Mouse (Mus musculus): ENCODE measurements at regions not wholly inside any gene's neighbourhood (a gene's known extent, or its start where the extent isn't known, plus 50 kb on each side); places are given as distances from the start of the nearest gene placed in this dataset.

DNA sequence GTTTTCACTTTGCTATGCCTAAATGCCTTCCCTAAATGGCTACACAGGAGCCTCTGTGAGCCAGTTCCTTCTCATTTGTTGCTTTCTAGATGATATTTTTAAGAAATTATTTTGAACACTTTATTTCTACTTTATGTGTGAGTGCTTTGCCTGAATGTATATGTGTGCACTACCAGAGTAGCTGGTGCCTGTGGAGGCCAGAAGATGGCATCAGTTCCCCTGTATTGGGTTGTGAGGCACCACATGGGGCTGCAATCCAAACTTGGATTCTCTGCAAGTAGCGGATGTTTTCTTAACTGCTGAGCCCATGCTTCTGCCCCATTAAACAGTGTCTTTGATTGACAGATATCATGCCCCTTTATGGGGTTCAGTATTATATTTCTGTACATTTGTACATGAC lies 103.7 kb downstream of the Lyplal1 start:
- Histone ChIP-seq H3K4me3 (no peak overlapping the region), H3K27ac (replicated peaks) (no peak overlapping the region), H3K9me3 (replicated peaks) (no peaks in the 10 kb centered on the region), H3K4me1 (no peaks in the 10 kb centered on the region), H3K27me3 (ENCODE audit: low read depth, poor library complexity, severe bottlenecking) (no peaks in the 10 kb centered on the region), H3K36me3 (no peaks in the 10 kb centered on the region)
- no peak for DNase-seq (ENCODE audit: low spot score)
- 76% methylated on average over 1 of the region's 1 CpGs for WGBS

DNA sequence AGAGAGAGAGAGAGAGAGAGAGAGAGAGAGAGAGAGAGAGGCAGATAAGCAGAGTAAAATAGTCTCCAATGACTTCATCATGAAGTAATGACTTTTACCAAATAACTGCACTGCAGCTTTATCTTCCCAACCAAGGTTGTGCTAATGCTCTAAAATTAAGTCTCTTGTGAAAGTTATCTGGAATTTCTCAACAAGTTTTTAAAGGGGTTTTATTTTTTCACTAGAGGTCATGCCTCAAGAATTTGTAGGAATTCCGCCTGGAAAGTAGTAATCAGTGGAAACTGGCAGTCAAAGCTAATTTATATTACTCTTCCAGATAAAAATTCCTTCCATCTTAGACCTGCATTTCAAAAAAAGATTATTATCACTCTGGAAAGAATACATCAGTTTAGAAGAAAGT lies 102.9 kb downstream of the Lyplal1 start:
- no peak overlapping the region for H3K4me3 ChIP-seq
- no peak overlapping the region for H3K27ac ChIP-seq (replicated peaks)
- no peaks in the 10 kb centered on the region for H3K9me3 ChIP-seq (replicated peaks)
- no peaks in the 10 kb centered on the region for H3K36me3 ChIP-seq
- DNase-seq (ENCODE audit: low spot score) = no peak
- no peaks in the 10 kb centered on the region for H3K4me1 ChIP-seq
- H3K27me3 ChIP-seq (ENCODE audit: low read depth, poor library complexity, severe bottlenecking) = no peaks in the 10 kb centered on the region
- 89% methylated on average over 1 of the region's 1 CpGs for WGBS

DNA sequence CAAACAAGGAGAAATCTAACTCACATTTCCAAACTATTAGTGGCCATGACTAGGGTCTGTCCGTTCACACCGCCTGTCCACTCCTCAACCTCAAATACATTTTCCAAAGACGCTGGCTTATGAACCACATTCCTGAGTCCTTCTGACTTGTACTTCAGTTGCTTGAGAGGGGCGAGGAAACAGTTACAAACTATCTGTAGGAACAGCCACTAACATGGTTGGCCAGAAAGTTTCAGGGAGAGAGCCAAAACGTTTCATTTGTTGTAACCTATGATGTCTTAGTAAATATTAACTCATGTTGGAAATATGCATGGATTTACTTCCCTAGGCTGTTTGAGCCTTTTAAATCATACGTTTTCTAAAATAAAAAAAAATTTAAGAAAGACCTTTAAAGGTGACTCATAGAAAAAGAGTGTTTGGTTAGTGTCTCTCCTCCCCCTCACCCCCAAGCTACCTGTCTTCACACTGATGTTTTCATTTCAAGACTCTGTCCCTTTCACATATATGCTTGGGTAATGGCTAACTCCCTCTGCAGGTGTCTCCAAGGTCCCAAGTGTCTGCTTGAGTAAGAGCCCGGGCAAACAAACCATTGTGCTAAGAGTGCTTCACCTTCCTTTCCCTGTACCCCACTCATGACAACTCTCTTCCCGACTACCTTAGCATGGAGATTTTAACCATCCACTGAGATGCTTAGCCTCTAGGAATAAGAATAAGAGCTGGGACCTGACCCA lies 101.1 kb downstream of the Lyplal1 start:
- WGBS = 82% methylated on average over 8 of the region's 8 CpGs
- no peaks in the 10 kb centered on the region for H3K36me3 ChIP-seq
- no peak overlapping the region for H3K27ac ChIP-seq (replicated peaks)
- H3K4me1 ChIP-seq = no peaks in the 10 kb centered on the region
- H3K27me3 ChIP-seq (ENCODE audit: low read depth, poor library complexity, severe bottlenecking) = no peaks in the 10 kb centered on the region
- H3K4me3 ChIP-seq = no peak overlapping the region
- no peak for DNase-seq (ENCODE audit: low spot score)
- H3K9me3 ChIP-seq (replicated peaks) = no peaks in the 10 kb centered on the region

DNA sequence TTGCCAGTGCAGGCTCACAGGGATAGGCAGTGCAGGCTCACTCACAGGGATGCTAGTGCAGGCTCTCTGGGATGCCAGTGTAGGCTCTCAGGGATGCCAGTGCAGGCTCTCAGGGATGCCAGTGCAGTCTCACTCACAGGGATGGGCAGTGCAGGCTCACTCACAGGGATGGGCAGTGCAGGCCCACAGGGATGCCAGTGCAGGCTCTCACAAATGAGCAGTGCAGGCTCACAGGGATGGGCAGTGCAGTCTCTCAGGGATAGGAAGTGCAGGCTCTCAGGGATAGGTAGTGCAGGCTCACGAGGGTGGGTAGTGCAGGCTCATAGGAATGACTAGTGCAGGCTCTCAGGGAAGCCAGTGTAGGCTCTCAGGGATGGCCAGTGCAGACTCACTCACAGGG lies 99.6 kb downstream of the Lyplal1 start:
- Histone ChIP-seq H3K36me3 (no peaks in the 10 kb centered on the region), H3K4me3 (no peak overlapping the region), H3K9me3 (replicated peaks) (no peaks in the 10 kb centered on the region), H3K27me3 (ENCODE audit: low read depth, poor library complexity, severe bottlenecking) (no peaks in the 10 kb centered on the region), H3K4me1 (no peaks in the 10 kb centered on the region), H3K27ac (replicated peaks) (no peak overlapping the region; the same call in 1 of the 2 replicates)
- no peak for DNase-seq (ENCODE audit: low spot score)
- 68% methylated on average over 1 of the region's 1 CpGs for WGBS

DNA sequence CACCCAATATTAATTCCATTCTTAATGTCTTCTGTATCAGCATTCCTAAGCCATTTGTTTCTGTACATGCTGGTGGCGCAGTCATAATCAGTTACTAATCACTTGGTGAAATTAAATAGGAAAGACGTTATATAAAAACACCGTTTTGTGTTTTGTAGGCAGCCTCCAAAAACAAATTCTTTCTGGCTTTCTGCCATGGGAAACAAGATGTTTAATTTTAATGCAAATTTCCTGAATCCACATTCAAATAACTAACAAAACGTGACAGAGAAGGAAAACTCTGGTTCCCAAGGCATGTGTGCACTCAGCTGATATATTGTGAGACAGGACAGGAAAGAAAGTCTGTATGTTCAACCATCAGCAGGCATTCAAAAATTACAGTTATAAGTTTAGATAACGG lies 97.6 kb downstream of the Lyplal1 start:
- H3K27me3 ChIP-seq (ENCODE audit: low read depth, poor library complexity, severe bottlenecking) = no peaks in the 10 kb centered on the region
- 94% methylated on average over 5 of the region's 5 CpGs for WGBS
- DNase-seq (ENCODE audit: low spot score) = no peak
- peaks cover under 1% of the 10 kb centered on the region for H3K9me3 ChIP-seq (replicated peaks)
- no peaks in the 10 kb centered on the region for H3K4me1 ChIP-seq
- no peak overlapping the region for H3K4me3 ChIP-seq
- H3K36me3 ChIP-seq = no peaks in the 10 kb centered on the region
- no peak overlapping the region for H3K27ac ChIP-seq (replicated peaks)

DNA sequence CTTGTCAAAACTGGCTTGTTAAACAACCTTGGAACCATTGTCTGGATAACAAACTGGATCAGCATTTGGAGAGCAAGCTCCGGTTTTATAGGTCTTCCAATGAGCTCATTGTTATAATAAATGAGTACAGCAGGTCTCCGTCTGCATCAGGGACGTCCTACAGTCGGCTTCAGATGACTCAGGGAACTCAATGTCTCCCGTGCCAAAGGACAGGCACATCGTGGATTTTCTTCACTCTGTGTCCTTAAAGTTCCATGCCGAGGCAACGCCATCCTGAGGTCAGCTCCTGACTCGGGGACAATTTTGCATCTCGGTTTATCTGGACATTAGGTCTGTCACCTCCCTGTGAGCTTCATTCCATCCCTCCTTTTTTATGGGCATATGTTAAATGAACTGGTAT lies 85.2 kb downstream of the Lyplal1 start:
- Histone ChIP-seq H3K27ac (replicated peaks) (no peak overlapping the region), H3K4me3 (no peak overlapping the region), H3K36me3 (no peaks in the 10 kb centered on the region), H3K27me3 (ENCODE audit: low read depth, poor library complexity, severe bottlenecking) (no peaks in the 10 kb centered on the region), H3K4me1 (no peaks in the 10 kb centered on the region), H3K9me3 (replicated peaks) (no peaks in the 10 kb centered on the region)
- WGBS = 90% methylated on average over 10 of the region's 10 CpGs
- no peak for DNase-seq (ENCODE audit: low spot score)

DNA sequence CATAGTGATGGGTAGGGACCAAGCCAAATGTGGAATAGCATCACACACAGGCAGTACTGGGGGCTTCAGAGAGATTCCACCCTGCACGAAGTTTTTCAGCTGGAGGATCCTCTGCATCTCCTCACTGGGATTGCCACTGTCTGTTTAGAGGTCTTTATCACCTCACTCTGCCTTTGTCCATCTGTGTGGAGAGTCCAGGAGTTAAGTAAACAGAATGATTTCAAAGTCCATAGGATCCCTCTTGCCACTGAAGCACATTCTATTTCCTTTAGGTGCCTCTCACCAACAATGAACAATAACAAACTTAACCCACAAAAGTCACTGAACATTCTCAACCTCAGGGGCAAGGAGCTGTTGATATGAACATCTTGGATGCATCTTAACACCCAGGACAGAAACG lies 82.7 kb downstream of the Lyplal1 start:
- Histone ChIP-seq H3K27ac (replicated peaks) (no peak overlapping the region), H3K36me3 (no peaks in the 10 kb centered on the region), H3K4me3 (no peak overlapping the region), H3K27me3 (ENCODE audit: low read depth, poor library complexity, severe bottlenecking) (no peaks in the 10 kb centered on the region), H3K4me1 (no peaks in the 10 kb centered on the region), H3K9me3 (replicated peaks) (no peaks in the 10 kb centered on the region)
- no peak for DNase-seq (ENCODE audit: low spot score)
- 70% methylated on average over 2 of the region's 2 CpGs for WGBS
